Comparison of ENCODE assay signal across 8 mouse cellular contexts in the genomic region with DNA sequence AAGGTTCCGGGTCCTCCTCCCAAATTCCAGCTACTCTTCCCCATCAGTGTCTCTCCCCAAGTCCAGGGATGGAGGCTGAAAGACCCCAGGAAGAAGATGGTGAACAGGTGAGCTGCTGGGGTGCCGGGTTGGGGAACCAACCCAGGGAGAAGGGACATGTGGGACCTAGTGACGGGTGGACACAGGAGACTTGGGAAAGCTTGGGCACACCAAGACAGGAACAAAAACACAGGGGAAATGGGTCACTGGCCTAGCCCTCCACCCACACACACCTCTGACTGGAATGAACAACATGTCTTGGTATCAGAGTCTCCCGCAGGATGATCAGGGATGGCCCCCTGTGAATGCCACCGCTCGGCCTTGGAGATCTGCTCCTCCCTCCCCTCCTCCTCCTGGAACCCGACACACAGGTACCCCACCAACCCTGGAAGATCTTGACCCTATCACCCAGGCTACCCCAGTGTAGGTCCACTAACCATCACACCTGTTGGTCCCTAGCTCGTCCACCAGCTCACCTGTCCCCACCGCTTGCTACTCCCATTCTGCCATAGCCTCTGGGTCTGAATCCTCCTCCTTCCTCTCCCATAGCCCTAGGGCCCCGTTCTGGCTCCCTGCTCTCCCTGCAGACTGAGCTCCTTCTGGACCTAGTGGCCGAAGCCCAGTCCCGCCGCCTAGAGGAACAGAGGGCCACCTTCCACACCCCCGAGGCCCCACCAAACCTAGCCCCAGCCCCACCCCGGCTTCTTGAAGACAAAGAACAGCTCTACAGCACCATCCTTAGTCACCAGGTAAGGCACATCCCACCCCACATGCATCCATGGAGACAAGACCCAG. TPM values are rescaled to one million over a fixed set of nuclear protein-coding genes. Genes with fewer than 3 reads are reported as not detected.
DNase-seq lines count a peak whose midpoint lies in the region; ATAC-seq and TF ChIP-seq lines count a peak whose summit lies in the region.

No protein-coding gene starts in this region.

- no peaks in the 10 kb centered on the region for H3K9me3 ChIP-seq in embryonic facial prominence, embryonic 11.5 days (replicated peaks; ENCODE audit: control insufficient read depth, low read length)
- no peaks in the 10 kb centered on the region for H3K9me3 ChIP-seq in hindbrain, postnatal 0 days (ENCODE audit: low read length)
- H3K9me3 ChIP-seq in midbrain, embryonic 16.5 days (replicated peaks; ENCODE audit: control insufficient read depth, low read length, poor library complexity, severe bottlenecking), result no peaks in the 10 kb centered on the region

- intact Hi-C loops in left cerebral cortex, postnatal 25 days (cut with DNase I), result loop anchor here (5.0 kb wide), 1 partner anchor 37 kb away; a partner anchor contains a TSS

- H3K4me3 ChIP-seq in liver, adult 2 months (ENCODE audit: insufficient read depth, low read depth, low read length), result peak overlapping the region; percentile 58
- 0 out of 2 replicates have a peak overlapping the region, but pooled peaks have one; percentile 15 for H3K4me3 ChIP-seq in embryonic facial prominence, embryonic 11.5 days (ENCODE audit: low read depth, low read length)
- no peak overlapping the region for H3K4me3 ChIP-seq in hindbrain, postnatal 0 days (ENCODE audit: low read length)
- H3K4me3 ChIP-seq in midbrain, embryonic 16.5 days (ENCODE audit: low read depth, low read length), result no peak overlapping the region

- no peak overlapping the region for H3K4me2 ChIP-seq in embryonic facial prominence, embryonic 11.5 days (ENCODE audit: low read depth, low read length)
- 0 out of 2 replicates have a peak overlapping the region, but pooled peaks have one; percentile 11 for H3K4me2 ChIP-seq in hindbrain, postnatal 0 days (ENCODE audit: low read depth, low read length)
- peak overlapping the region; percentile 80 for H3K4me2 ChIP-seq in midbrain, embryonic 16.5 days (ENCODE audit: low read length)

- DNase-seq in liver, adult 2 months (ENCODE audit: extremely low read depth, low read depth, low spot score), result no peak
- DNase-seq in liver, result no peak
- DNase-seq in embryonic facial prominence, embryonic 11.5 days (ENCODE audit: low spot score), result no peak
- no peak for DNase-seq in hindbrain, postnatal 0 days (ENCODE audit: low spot score)
- DNase-seq in adrenal gland, postnatal 4 days (ENCODE audit: low spot score in 2 of 2), result no peak
- DNase-seq in adrenal gland, adult 8-10 months, result no peak
- no peak for DNase-seq in left cerebral cortex, postnatal 25 days (ENCODE audit: low spot score in 2 of 2)

- no peak for TF ChIP-seq POLR2A in liver, adult 2 months (IDR thresholded peaks at IDR 0.05; ENCODE audit: extremely low read depth, insufficient read depth, low read length)

- H3K27ac ChIP-seq in liver, adult 2 months (replicated peaks; ENCODE audit: insufficient read depth, low read depth, low read length), result peak overlapping the region; percentile 59
- peak overlapping the region; percentile 99 for H3K27ac ChIP-seq in embryonic facial prominence, embryonic 11.5 days (replicated peaks; ENCODE audit: low read depth, low read length)
- peak overlapping the region; percentile 96; the same call in 1 of the 2 replicates for H3K27ac ChIP-seq in hindbrain, postnatal 0 days
- peak overlapping the region; percentile 97 for H3K27ac ChIP-seq in midbrain, embryonic 16.5 days (ENCODE audit: low read length)

- no peak for TF ChIP-seq CTCF in liver, adult 2 months (IDR thresholded peaks at IDR 0.05; ENCODE audit: low read depth, low read length)
- TF ChIP-seq CTCF in hindbrain, postnatal 0 days (IDR thresholded peaks at IDR 0.05; ENCODE audit: low read depth), result no peak

- no peaks in the 10 kb centered on the region for H3K79me2 ChIP-seq in liver, adult 2 months (ENCODE audit: control insufficient read depth, insufficient read depth, low read length)

- ATAC-seq in embryonic facial prominence, embryonic 11.5 days (replicated peaks; ENCODE audit: insufficient number of reproducible peaks, low FRiP score, low TSS enrichment, low read depth), result no peak
- ATAC-seq in hindbrain, postnatal 0 days, result no peak
- no peak for ATAC-seq in midbrain, embryonic 16.5 days

- peak overlapping the region; percentile 41 for H3K9ac ChIP-seq in liver, adult 2 months (ENCODE audit: low read depth, low read length)
- H3K9ac ChIP-seq in embryonic facial prominence, embryonic 11.5 days (replicated peaks; ENCODE audit: low read length), result no peak overlapping the region
- no peak overlapping the region for H3K9ac ChIP-seq in hindbrain, postnatal 0 days (replicated peaks; ENCODE audit: low read length)
- H3K9ac ChIP-seq in midbrain, embryonic 16.5 days (ENCODE audit: low read depth, low read length), result no peak overlapping the region; the same call in 1 of the 2 replicates

- WGBS in liver, adult 2 months, result 78% methylated on average over 15 of the region's 15 CpGs
- WGBS in embryonic facial prominence, embryonic 11.5 days, result 45% methylated on average over 14 of the region's 15 CpGs
- 66% methylated on average over 13 of the region's 15 CpGs for WGBS in hindbrain, postnatal 0 days
- 68% methylated on average over 15 of the region's 15 CpGs for WGBS in midbrain, embryonic 16.5 days

- peaks cover 10% of the 10 kb centered on the region for H3K4me1 ChIP-seq in liver, adult 2 months (ENCODE audit: control insufficient read depth, insufficient read depth, low read length)
- peaks cover 37% of the 10 kb centered on the region for H3K4me1 ChIP-seq in embryonic facial prominence, embryonic 11.5 days (ENCODE audit: control insufficient read depth, insufficient read depth, low read length)
- H3K4me1 ChIP-seq in hindbrain, postnatal 0 days (ENCODE audit: insufficient read depth, low read length), result peaks cover 25% of the 10 kb centered on the region
- peaks cover 49% of the 10 kb centered on the region for H3K4me1 ChIP-seq in midbrain, embryonic 16.5 days (ENCODE audit: control insufficient read depth, insufficient read depth, low read length)

- H3K27me3 ChIP-seq in liver, adult 2 months (ENCODE audit: control insufficient read depth, insufficient read depth, low read length), result no peaks in the 10 kb centered on the region
- H3K27me3 ChIP-seq in embryonic facial prominence, embryonic 11.5 days (ENCODE audit: control insufficient read depth, insufficient read depth, low read length), result no peaks in the 10 kb centered on the region
- no peaks in the 10 kb centered on the region for H3K27me3 ChIP-seq in hindbrain, postnatal 0 days (ENCODE audit: insufficient read depth, low read length)
- H3K27me3 ChIP-seq in midbrain, embryonic 16.5 days (ENCODE audit: control insufficient read depth, insufficient read depth, low read depth, low read length), result no peaks in the 10 kb centered on the region

- no peaks in the 10 kb centered on the region; the same call in 1 of the 2 replicates for H3K36me3 ChIP-seq in liver, adult 2 months (ENCODE audit: control insufficient read depth, insufficient read depth, low read length)
- peaks cover under 1% of the 10 kb centered on the region; the same call in 1 of the 2 replicates for H3K36me3 ChIP-seq in embryonic facial prominence, embryonic 11.5 days (replicated peaks; ENCODE audit: control insufficient read depth, insufficient read depth, low read depth, low read length)
- H3K36me3 ChIP-seq in hindbrain, postnatal 0 days (ENCODE audit: insufficient read depth, low read length), result peaks cover 9% of the 10 kb centered on the region; the same call in 1 of the 2 replicates
- peaks cover 7% of the 10 kb centered on the region; the same call in 1 of the 2 replicates for H3K36me3 ChIP-seq in midbrain, embryonic 16.5 days (ENCODE audit: control insufficient read depth, insufficient read depth, low read length)

RNA-seq across cellular contexts. Expression of a gene that starts 0.7 kb away (rescaled TPM):
- total RNA-seq in liver, adult 2 months (2014; rRNA removed), result 10.9 and 17.1 TPM in 2 replicates
- 19.5 and 21.1 TPM in 2 replicates for polyA plus RNA-seq in liver, adult 2 months (2012; rRNA removed)
- polyA plus RNA-seq in embryonic facial prominence, embryonic 11.5 days (2014; fragmentation: Nextera tagmentation; extraction: Ambion mirVana), result 17.9 and 21.2 TPM in 2 replicates
- total RNA-seq in hindbrain, postnatal 0 days (2014; rRNA removed), result 63.1 and 67.1 TPM in 2 replicates
- 6.2 and 7.5 TPM in 2 replicates for polyA plus RNA-seq in hindbrain, postnatal 0 days (2015; fragmentation: Nextera tagmentation; extraction: Ambion mirVana)
- 9.4 and 9.7 TPM in 2 replicates for polyA plus RNA-seq in midbrain, embryonic 16.5 days (2015; fragmentation: Nextera tagmentation; extraction: Ambion mirVana)
- 10 to 100 TPM; 61.7 to 63.6 TPM for total RNA-seq in adrenal gland, postnatal 4 days (2021)
- total RNA-seq in adrenal gland, adult 8-10 months (2022), result 10 to 100 TPM; 30.8 to 55.5 (median 44.0) TPM
- 10 to 100 TPM; 52.7 to 56.1 TPM for total RNA-seq in left cerebral cortex, postnatal 25 days (2021)

RNA-seq across cellular contexts. Expression of a gene that starts 0.8 kb away (rescaled TPM):
- total RNA-seq in liver, adult 2 months (2014; rRNA removed), result 0.65 and 0.94 TPM in 2 replicates
- 2.5 and 3.4 TPM in 2 replicates for polyA plus RNA-seq in liver, adult 2 months (2012; rRNA removed)
- polyA plus RNA-seq in embryonic facial prominence, embryonic 11.5 days (2014; fragmentation: Nextera tagmentation; extraction: Ambion mirVana), result 5.5 and 6.0 TPM in 2 replicates
- total RNA-seq in hindbrain, postnatal 0 days (2014; rRNA removed), result 3.4 and 4.8 TPM in 2 replicates
- polyA plus RNA-seq in hindbrain, postnatal 0 days (2015; fragmentation: Nextera tagmentation; extraction: Ambion mirVana), result 4.8 and 5.4 TPM in 2 replicates
- 3.9 and 4.3 TPM in 2 replicates for polyA plus RNA-seq in midbrain, embryonic 16.5 days (2015; fragmentation: Nextera tagmentation; extraction: Ambion mirVana)
- 10 to 100 TPM in 1 of 2 experiments, 1 to 10 TPM in 1; 8.1 to 11.9 TPM for total RNA-seq in adrenal gland, postnatal 4 days (2021)
- total RNA-seq in adrenal gland, adult 8-10 months (2022), result 1 to 10 TPM; 4.7 to 7.9 (median 6.4) TPM
- 1 to 10 TPM; 1.9 to 2.9 TPM for total RNA-seq in left cerebral cortex, postnatal 25 days (2021)

RNA-seq across cellular contexts. Expression of a gene that starts 7.3 kb away (rescaled TPM):
- total RNA-seq in liver, adult 2 months (2014; rRNA removed), result 0.07 and 0.09 TPM in 2 replicates
- polyA plus RNA-seq in liver, adult 2 months (2012; rRNA removed), result 0.21 and 0.29 TPM in 2 replicates
- 0.64 and 1.2 TPM in 2 replicates for polyA plus RNA-seq in embryonic facial prominence, embryonic 11.5 days (2014; fragmentation: Nextera tagmentation; extraction: Ambion mirVana)
- total RNA-seq in hindbrain, postnatal 0 days (2014; rRNA removed), result 1.8 and 2.0 TPM in 2 replicates
- polyA plus RNA-seq in hindbrain, postnatal 0 days (2015; fragmentation: Nextera tagmentation; extraction: Ambion mirVana), result 1.7 and 2.5 TPM in 2 replicates
- polyA plus RNA-seq in midbrain, embryonic 16.5 days (2015; fragmentation: Nextera tagmentation; extraction: Ambion mirVana), result 0.95 and 1.1 TPM in 2 replicates
- 1 to 10 TPM; 9.0 to 9.2 TPM for total RNA-seq in adrenal gland, postnatal 4 days (2021)
- total RNA-seq in adrenal gland, adult 8-10 months (2022), result 1 to 10 TPM in 3 of 4 experiments, under 1 TPM in 1; 0.52 to 2.4 (median 1.4) TPM
- under 1 TPM; 0.55 to 0.71 TPM for total RNA-seq in left cerebral cortex, postnatal 25 days (2021)

RNA-seq across cellular contexts. Expression of a gene that starts 13.1 kb away (rescaled TPM):
- total RNA-seq in liver, adult 2 months (2014; rRNA removed), result 23.0 and 31.5 TPM in 2 replicates
- 155 and 182 TPM in 2 replicates for polyA plus RNA-seq in liver, adult 2 months (2012; rRNA removed)
- polyA plus RNA-seq in embryonic facial prominence, embryonic 11.5 days (2014; fragmentation: Nextera tagmentation; extraction: Ambion mirVana), result 117 and 118 TPM in 2 replicates
- 61.9 and 65.3 TPM in 2 replicates for total RNA-seq in hindbrain, postnatal 0 days (2014; rRNA removed)
- polyA plus RNA-seq in hindbrain, postnatal 0 days (2015; fragmentation: Nextera tagmentation; extraction: Ambion mirVana), result 223 and 233 TPM in 2 replicates
- polyA plus RNA-seq in midbrain, embryonic 16.5 days (2015; fragmentation: Nextera tagmentation; extraction: Ambion mirVana), result 291 and 298 TPM in 2 replicates
- 10 to 100 TPM; 66.5 to 74.2 TPM for total RNA-seq in adrenal gland, postnatal 4 days (2021)
- total RNA-seq in adrenal gland, adult 8-10 months (2022), result 100 to 1,000 TPM in 1 of 4 experiments, 10 to 100 TPM in 3; 72.6 to 101 (median 84.6) TPM
- total RNA-seq in left cerebral cortex, postnatal 25 days (2021), result 10 to 100 TPM; 71.4 to 76.3 TPM

RNA-seq across cellular contexts. Expression of a gene that starts 13.7 kb away (rescaled TPM):
- total RNA-seq in liver, adult 2 months (2014; rRNA removed), result 4.3 and 4.8 TPM in 2 replicates
- polyA plus RNA-seq in liver, adult 2 months (2012; rRNA removed), result 31.8 and 40.5 TPM in 2 replicates
- polyA plus RNA-seq in embryonic facial prominence, embryonic 11.5 days (2014; fragmentation: Nextera tagmentation; extraction: Ambion mirVana), result 55.3 and 59.8 TPM in 2 replicates
- 306 and 322 TPM in 2 replicates for total RNA-seq in hindbrain, postnatal 0 days (2014; rRNA removed)
- 97.7 and 98.4 TPM in 2 replicates for polyA plus RNA-seq in hindbrain, postnatal 0 days (2015; fragmentation: Nextera tagmentation; extraction: Ambion mirVana)
- 118 TPM in 2 replicates for polyA plus RNA-seq in midbrain, embryonic 16.5 days (2015; fragmentation: Nextera tagmentation; extraction: Ambion mirVana)
- 10 to 100 TPM; 73.4 to 77.7 TPM for total RNA-seq in adrenal gland, postnatal 4 days (2021)
- total RNA-seq in adrenal gland, adult 8-10 months (2022), result 100 to 1,000 TPM in 3 of 4 experiments, 10 to 100 TPM in 1; 84.6 to 108 (median 101) TPM
- 100 to 1,000 TPM; 169 to 174 TPM for total RNA-seq in left cerebral cortex, postnatal 25 days (2021)

Comparison
In these comparisons a context has a peak if more than half of its experiments do, and no peak if none do; other contexts are left out.
1. H3K4me3 ChIP-seq: peak in liver, adult 2 months (single experiment) and embryonic facial prominence, embryonic 11.5 days (single experiment); none in hindbrain, postnatal 0 days (single experiment) and midbrain, embryonic 16.5 days (single experiment).
2. Peak in every context shown above with its lines, with median percentiles within 50 percentile points of each other: H3K27ac ChIP-seq.